Mouse (Mus musculus) frontal cortex, postnatal 25 days (tissue): ENCODE data around the gene Tubb2b.

Experiments used
- DNase-seq, 2 experiments: peaks; one replicate each; pipeline ENCODE4 v3.0.0; 2022; ENCODE audit warnings: low spot score in 2 of 2

The Tubb2b gene

DNA sequence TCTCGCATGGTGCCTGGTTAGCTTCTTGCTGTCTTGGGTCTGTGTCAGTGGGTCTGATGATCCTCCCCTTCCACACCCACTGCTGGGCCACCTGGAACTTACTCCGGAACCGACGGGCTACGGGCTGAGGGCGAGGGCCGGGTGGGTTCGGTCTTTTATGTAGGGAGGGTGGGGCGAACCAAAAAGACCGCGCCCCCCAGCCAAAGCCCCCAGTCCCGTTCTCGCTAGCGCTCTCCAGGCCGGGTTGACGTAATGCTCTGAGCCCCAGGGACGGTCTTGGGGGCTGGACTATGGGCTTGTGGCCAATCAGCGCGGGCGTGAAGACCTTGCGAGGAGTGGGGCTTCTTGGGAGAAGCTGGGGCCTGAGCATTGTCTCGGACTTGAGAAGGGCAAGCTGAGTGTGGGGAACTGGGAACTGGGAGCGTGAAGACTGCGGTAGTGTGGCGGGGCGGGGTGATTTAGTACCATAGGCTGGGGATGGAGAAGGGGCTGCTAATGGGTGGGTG, at the start of gene Tubb2b:
TSS of gene Tubb2b (minus strand) at position 241 of the 506 bp plus-strand sequence.
- DNase-seq, result peak in 1 of 2 experiments; percentile 61

DNA sequence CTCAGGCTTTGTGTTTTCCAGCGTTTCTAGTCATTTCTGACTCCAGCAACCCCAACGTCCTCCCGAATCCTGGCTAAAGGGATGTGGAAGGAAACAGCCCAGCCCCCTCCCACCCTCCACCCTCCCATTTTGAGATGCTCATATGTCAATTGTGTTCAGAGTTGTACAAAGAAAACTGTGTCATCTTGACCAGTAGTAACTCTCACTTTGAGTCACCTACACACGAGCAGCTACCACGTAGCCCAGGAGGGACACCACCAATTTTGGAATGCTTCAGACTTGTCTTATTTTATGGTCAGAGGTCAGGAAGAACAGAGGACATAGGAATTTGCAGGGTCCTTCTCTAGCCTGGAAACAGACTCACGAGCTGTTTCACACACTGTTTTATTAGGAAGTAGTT, 43.8 kb upstream of the Tubb2b start:
- DNase-seq, result no peak

DNA sequence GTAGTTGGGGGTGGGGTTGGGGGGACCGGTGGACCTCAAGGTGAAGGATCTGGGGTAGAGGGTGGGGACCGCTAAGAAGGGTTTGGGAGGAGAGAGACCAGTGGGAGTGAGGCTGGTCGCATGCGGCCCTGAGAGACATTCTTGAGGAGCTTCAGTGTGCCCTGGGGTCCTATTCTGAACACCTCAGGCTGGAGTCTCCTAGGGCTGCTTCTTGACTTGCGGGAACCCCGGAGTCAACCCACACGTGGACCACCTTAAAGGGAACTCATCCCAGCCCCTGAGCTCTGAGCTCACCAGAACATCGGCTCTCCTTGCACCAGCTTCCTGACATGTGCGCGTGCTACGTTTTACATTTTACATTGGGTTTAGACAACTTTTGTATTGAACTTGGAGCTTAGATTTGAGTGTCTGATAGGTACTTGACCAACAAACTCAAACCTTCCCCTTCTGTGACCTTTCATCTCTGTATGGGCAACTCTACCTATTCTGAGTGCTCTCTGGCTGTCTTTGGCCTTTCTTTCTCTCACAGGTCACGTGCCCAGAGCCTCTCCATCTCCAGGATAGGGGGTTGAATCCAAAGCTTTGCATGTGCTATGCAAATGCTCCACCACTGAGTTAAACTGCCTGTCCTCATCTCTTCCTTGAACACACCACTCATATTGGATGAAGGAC, 33.2 kb upstream of the Tubb2b start:
- DNase-seq, result no peak

DNA sequence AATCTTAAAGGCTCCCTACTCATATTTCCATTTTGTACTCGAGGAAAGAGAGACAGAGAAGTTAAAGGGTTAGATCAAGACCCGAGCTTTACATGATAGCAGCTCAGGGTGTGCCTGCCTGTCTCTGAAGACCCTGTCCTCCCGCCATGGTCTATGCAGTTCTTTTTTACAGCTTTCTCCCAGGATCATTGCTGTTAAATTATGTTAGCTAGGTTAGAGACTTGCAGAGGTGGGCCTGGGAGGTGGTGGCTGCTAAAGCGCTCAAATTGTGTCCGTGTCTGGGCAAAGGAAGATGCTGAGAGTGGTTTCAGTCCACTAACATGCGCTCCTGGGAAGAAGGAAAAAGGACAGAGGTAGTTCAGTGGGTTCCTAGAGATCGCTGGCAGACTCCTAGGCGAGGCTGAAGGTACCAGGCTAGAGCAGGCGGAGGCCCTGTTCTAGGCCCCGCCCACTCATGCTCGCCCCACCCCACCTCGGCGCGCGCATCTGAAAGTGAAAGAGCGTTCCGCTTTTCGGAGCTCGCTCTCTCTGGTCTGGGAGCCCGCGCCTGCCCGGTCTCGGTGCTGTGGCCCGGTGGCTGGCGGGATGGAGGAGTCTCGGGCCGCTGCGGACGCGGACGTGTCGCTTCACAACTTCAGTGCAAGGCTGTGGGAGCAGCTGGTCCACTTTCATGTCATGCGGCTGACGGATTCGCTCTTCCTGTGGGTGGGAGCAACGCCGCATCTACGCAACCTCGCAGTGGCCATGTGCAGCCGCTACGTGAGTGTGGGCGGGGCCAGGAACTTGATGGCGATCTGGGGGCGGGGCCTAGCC, 32.4 kb upstream of the Tubb2b start, which contains the start of gene Psmg4:
TSS of gene Psmg4 (plus strand) at position 474 of the 813 bp plus-strand sequence.
- peak; percentile 85 to 89 for DNase-seq

DNA sequence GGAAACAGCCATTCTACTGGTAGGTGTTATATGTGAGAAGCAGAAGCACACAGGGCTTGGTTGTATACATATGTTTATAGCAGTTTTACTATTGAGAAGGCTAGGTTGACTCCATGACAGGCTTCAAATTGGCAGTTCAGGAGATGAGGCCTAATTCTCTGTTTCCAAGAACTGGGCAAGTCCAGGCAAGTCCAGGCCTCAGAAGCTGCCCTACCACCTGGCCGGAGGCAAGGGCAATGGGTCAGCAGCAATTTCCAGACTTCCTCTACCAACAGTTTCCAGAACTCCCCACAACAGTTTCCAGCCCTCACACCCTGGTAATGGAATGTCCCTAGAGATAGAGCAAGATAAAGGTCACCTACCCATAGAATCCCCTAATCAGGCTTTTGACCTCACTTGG, 29.7 kb upstream of the Tubb2b start:
- no peak for DNase-seq

DNA sequence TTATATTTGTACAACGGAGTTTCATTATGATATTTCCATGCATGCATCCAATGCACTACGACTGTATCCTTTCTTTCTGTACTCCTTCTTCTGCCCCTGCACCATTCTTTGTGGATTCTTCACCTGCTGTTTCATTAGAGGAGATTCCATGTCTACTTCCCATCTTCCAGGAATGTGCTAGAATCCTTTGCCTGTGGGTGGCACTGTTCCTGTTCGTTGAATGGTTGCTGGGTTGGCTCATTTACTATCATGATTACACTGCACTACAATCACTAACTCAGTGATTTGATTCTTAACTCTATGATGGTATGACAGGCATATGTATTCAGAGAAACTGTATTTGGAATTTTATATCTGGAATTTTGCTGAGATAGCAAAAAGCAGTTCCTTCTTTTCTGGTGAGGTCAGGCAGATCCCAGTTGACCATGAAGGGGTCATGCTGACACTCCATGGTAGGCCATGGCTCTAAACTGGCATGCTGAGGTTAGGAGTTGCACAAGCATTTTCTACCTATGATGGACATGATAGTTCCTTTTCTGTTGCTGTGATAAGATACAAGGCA, 27.4 kb upstream of the Tubb2b start:
- DNase-seq, result no peak

DNA sequence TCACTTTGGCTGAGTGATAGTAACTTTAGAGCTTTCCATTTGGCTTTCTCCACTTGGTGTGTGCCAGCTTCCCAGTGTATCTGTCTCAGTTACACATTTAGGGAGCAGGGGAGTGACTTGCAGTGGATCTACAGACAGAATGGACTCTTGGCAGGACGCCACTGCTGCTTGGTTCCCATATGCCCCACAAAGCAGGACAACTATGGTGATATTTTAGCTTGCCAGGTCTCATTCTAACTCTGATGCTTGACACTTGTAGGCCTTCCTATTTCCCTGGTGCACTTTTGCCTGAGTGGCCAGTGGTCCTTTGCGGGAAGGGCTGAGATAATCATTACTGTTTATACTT, 26.5 kb upstream of the Tubb2b start:
- DNase-seq, result no peak

DNA sequence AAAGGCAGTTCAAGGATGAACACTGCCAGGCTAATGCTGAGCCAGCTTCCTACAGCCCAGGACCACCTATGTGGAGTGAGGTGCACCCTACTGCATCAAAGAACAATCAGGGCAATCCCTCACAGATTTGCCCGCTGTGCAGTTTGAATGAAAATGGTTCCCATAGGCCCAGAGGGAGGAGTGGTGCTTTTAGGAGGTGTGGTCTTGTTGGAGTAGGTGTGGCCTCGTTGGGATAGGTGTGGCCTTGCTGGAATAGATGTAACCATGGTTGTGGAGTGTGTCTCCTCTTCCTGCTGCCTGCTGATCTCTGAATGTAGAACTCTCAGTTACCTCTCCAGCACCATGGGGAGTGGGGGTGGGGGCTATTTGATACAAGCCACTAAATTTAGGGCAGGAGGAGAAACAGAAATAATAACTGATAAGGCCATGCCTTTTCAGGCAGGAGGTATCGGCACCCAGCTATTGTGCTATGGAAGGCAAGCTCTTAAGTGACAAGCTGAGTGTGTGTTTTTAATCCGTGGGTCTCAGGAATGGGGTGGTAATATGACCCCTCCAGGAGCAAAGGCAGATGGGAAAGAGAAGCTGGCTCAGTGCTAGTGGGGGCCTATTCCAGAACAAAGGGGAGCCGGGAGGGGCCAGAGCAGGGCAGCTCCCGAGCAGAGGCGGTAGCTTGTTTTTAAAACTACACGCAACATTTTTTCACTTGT, 26.0 kb upstream of the Tubb2b start:
- no peak for DNase-seq

DNA sequence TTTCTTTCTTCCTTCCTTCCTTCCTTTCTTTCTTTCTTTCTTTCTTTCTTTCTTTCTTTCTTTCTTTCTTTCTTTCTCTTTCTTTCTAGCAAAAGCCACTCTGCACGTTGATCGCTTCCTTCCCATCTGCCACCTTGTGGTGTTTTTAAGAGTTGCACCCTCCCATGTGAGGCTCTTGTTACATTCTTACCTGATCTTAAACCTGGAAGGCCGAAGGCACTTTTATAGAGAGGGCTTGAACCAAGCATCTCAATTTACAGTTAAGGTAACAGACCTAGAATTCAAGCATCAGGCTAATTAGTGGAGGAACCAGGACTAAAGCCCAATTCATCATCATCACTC, 24.6 kb upstream of the Tubb2b start:
- DNase-seq, result peak in 1 of 2 experiments; percentile 61

DNA sequence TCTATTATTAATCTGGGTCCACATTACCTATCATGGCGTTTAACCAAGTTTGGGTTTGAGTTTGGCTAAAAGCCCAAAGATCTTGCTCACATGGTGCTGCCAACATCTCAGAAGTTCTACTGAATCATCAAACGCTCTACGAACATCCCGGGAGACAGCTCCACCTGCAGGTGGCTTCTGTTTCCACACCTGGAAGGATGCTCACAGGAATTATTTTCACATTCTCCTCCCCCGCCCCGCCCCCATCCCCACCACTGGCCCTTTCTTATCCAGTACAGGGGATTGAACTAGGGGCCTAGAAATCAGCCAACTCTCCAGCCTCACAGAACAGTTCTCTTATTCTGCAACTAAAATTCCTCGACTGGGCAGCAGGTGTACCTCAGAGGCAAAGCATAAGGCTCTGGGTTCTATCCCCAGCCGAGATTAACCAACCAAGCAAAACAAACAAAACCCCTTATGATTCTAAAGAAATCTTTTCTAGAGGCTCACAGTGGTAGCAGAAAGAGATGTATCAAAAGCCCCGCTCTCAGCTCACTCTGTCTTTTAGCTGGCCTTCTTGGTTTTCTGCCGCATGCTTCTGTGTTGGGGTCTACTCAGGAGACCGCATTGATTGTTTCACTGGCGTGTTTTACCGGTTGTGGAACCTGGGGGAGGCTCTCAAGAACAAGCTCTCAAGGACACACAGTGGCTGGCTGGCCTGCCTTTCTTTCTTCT, 24.1 kb upstream of the Tubb2b start:
- DNase-seq, result peak; percentile 68 to 77

DNA sequence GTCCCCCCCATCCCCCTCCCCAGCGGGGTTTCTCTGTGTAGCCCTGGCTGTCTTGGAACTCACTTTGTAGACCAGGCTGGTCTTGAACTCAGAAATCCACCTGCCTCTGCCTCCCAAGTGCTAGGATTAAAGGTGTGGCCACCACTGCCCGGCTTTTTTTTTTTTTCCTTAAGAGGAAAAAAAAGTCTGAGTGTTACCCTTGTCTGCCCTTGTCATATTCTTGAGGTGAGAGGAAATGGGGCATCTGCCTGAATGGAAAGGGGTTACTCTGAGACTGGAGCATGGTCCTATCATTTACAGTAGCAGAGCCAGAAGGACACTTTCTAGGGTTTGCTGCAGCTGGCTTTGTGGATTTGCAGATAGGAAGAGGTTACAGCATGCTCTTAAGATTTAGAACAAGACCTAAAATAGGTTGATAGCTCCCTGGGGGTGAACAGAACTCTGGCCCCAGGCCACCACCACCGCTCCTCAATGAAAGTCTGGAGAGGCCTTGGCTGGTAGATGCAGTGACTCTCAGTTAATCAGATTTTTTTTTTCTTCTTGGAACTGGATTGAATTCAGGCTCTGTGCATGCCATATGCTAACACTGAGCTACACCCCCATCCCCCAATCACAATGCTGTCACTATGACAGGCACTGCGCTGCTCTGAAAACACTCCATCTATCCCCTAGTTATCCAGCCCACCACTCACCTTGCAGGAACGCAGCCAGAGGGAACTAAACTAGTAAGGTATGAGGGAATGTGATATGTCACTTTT, 23.2 kb upstream of the Tubb2b start:
- no peak for DNase-seq

DNA sequence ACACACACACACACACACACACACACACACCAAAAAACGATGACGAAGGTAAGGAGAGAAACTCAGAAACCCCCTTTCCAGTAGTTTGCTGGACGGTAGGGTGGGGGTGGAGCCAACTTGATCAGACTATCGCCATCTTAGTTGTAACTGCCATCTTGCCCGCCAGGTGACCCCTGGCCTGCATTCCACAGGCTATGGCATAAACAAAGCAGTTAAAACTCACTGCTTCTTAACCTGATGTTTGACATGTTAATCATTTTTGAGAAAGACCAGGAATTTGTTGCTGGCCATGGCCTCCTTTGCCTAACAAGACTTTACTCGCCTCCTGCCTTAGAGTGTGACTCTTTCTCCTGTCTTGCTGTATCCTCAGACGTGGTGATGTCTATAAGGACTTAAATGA, 22.4 kb upstream of the Tubb2b start:
- no peak for DNase-seq

DNA sequence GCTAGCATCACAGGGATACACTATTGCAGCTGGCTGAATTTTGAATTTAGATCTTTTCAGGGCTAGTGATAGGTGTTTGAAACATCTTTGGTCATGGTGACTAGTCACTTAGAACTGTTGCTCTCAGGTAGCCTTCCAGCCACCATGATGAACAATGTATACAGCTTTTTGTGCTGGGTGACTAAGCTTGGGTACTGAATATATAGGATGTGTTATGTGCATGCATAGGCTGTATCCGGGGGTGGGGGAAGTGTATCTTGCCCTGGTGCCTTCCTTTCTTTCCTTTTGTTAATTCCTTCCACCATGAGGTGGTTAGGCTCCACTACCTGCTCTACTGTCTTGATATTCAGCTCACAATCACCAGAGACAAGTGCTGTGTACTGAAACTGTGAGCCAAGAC, 21.2 kb upstream of the Tubb2b start:
- no peak for DNase-seq

DNA sequence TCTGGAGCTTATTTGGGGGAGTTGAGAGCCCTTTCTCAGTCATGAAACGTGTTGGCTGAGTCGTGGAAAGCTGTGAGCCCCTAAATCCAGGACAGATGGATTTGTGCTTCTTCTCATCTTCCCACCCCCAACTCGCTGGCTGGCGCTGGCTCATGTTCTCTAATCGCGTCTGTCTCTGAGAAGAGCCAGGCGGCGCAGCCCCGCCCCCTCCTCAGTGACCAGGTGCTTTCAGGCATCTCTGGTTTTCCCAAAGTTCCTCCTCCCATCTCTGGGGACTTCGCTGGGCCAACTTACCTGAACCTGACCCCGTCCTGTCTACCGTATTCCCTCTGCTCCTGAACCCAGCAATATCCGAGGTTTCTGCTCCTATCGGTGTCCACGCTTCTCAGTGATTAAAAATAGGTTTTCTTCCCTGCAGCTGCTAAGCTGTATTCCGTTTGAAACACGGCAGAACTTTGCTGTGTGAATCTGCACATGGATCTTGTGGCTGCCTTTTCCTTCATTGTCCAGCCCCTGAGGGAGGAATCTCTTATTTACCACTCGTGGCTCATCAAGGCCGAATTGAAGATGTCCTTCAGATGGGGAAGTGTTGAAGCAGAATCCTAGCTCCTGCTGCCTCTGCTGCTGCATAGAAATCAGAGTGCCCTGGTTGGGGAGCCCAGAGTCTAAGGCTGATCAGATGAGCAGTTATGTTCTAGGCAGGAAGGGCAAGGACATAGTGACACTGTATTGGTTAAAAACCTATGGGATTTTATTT, 20.2 kb upstream of the Tubb2b start:
- peak in 1 of 2 experiments; percentile 35 for DNase-seq

DNA sequence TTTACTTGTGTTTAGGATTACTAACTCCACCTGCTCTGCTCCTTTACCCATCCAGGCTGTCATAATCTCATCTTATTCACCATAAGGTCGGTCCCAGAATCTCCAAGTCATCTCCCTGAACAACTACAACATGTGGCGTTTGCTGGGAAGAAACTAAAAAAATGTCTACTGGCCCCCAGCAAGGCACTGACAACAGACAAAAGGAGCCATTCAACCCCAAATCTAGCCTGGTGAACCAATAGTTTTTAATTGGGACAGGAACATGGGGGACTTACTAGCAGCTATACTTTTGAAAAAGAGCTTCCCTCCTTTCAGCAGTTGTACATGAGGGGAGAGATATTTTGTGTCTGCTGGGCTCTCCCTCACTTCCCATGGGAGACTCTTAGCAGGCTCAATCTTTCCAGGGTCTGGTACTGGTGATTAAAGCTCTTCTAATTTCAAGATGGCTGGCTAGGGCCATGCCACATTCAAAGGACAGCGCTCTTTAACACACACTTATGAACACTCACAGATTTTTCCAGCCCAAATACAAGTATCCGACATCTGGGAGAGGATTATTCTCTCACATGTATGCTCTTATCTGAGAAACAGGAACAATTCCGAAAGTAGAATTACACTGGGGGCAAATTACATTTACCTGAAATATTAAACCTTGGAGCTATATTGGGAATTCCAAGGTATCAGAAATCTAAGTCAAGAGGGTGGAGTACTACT, 19.4 kb upstream of the Tubb2b start:
- no peak for DNase-seq

DNA sequence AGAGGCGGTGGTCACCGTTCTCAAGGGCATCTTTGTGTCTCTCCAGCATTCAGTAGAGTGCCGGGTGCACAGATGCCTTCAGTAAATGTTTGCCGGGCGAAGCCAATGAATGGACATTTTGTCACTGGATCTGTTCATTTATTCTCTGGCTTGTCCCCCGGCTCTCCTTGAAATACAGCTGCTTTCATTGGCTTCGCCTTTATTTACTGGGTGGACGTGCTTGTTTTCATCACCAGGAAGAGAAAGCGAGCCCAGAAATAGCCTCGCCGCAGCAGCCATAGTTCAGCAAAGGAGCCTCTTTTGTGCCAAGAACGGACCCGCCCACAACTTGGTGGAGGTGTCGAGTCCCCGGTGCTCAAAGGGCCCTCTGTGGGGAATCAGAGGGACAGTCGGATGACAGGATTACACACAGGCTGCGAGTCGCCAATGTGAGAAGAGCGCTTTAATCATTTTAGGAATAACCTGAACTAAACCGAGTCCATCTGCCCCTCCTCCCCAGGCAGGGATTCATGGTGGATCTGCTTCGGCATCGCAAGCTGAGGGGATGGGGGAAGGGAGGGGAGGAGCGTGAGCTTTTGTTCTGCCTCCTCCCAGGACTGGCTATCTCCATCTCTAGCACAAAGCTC, 18.6 kb upstream of the Tubb2b start:
- DNase-seq, result peak; percentile 58 to 60

DNA sequence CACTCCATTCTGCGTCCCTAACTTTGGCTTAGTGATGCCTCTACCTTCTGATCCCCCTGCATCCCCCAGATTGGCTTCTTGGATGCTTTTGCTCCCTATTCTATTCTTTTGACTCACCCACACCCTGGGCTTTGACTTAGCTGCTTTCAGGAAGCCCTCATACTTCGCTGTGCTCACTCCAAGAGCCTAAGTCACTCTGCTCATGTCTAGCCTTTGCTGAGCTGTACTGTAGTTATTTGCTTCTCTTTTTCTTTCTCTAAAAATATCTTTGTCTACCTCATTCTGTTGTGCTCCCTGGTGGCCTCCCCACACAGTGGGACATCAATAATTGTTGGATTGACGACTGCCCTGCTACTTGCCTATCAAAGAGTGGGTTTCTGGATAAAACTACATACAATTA, 17.9 kb upstream of the Tubb2b start:
- no peak for DNase-seq

DNA sequence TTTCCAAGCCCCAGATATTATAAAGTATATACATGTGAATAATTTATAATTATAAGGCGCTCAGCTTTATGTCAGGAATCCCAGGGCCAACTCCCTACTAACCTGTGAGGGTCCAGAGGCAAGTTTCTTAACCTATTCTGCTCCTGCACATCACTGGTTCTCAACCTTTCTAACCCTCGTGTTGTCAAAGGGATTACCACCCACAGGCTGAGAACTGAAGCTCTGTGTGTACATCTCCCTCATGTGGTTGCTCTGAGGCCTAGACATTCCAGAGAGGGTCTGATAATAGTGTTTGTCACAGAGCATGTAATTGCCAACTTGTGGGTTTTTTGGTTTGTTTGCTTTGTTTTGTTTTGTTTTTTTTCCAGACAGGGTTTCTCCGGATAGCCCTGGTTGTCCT, 16.6 kb upstream of the Tubb2b start:
- no peak for DNase-seq

DNA sequence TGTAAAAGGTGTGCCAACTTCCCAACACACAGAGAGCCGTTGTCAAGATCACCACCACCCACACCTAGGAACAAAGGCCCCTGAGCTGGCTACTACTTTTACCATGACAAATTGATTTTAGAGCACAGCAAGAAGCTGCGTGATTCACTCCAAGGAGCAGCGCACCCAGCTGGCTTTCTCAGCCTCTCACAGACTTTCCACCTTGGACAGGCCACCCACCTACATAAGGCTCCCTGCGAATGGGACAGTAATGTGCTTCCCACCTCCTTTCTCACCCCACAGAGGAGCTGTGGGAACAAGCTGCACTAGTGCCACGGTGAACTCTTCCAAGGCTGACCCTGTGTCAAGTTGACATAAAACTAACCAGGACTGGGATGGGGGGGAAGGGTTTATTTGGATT, 13.1 kb upstream of the Tubb2b start:
- DNase-seq, result no peak
